Mouse (Mus musculus) cerebellum, adult 11 months (tissue): Measurements from ENCODE around the gene Mfsd4b4.
"Not testable (repeated sequence)": the region's sequence is repeated elsewhere in the genome, so short reads cannot be mapped to it uniquely, and the experiment has no call there.

ENCODE experiments used
- DNase-seq: peaks from one replicate; pipeline ENCODE4 v3.0.0; 2022

The Mfsd4b4 gene

DNA sequence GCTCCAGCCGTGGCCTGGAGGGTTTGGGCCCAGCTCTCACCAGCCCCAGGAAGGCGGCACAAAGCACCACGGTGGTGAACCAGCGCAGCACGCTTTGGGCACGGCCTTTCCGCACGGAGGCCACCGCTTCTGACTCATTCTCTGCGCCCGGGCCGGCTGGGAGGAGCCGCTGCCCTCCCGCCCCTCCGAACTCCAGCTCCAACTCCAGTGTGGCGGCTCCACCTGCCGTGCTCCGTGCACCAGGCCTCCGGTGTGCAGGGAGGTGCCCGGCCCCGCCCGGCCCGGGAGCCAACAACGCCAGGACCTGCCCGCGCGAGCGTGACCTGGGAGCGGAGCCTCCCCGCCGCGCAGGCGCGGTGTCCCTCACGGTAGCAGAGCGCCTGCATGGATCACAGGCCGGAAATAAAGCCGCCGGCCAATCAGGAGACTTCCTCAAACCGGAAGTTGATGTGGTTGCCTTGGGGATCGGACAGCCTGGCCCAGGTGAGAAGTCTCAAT is at the start of gene Mfsd4b4:
Mfsd4b4 (minus strand) TSS at position 365 of the 498 bp plus-strand sequence.
- DNase-seq = peak; percentile 83

DNA sequence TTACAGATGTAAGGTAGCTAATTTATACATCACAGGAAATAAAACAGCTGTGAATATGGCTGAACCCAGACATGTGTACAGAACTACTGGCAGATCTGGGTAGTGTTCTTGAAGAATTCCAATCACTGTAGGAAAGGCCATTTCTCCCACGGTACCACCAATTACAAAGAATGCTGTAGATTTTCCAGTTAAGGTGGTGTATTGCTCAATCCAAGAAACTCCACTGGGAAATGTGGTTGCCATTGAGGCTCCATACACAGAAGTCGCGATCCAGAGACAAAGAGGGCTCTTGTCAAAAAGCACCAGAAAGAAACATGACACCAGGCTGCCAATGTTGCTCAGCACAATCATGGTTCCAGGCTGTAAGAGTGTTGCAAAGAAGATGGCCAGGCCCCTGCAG is 48.2 kb upstream of the Mfsd4b4 start:
- not testable (repeated sequence) for DNase-seq

DNA sequence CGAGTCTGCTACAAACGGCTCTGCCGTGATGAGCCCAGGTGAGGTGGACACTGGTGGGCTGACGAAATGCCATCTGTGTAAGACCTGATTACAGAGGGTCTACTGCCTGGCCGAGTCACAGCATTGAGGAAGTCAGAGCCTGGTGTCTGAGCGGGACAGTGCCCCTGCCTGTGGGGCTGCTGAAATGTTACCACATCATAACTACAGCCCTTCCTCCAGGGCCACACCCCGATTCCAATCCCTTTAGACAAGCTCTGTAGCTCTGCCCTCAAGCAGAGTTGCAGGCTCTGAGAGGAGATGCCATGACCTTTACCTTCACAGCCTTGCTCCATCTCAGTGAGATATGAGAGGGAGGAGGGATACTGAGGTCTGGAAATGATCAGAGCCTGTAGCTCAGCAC is 37.5 kb upstream of the Mfsd4b4 start:
- DNase-seq = no peak

DNA sequence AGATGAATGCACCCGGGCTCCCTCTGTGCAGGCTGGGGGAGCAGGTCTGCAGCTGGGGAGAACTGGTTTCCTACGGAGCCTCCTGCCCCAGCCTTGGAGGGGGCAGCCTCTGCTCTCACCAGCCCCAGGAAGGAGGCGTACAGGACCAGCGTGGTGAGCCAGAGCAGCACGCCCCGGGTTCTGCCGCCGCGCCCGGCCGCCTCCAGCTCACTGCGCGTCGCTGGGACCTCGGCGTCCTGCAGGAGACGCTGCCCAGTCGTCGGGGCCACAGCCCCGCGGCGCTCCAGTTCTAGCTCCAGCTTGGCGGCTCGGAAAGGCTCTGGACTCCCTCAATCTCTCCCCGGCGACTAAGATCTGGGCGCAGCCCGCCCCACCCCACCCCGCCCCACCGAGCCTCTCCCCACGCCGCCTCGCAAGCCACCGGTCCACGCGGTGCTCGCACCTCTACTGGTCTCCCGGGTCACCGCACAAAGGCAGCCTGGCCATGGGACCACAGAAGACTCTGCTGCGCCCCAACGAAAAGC is 27.6 kb upstream of the Mfsd4b4 start, which contains the start of gene Mfsd4b2:
Mfsd4b2 (minus strand) TSS at position 308 of the 524 bp plus-strand sequence.
- no peak for DNase-seq

DNA sequence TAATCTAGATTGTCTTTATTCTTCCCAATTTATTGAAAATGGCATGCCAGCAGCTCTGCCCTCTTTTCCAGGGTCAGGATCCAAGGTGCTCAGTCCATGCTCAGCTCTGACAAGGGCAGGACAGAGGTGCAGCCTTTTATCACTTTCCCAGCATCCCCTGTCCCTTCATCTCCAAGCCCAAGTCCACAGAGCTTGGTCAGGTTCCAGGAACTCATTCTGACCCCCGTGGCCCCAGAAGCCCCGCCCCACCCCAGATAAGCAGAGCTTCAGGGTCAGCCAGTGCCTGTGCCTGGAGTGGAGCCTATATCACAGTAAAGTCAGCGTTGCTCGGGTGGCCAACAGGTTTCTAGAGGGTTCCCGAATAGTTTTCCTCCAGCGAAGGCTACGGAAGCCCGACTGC is 25.5 kb upstream of the Mfsd4b4 start:
- not testable (repeated sequence) for DNase-seq

DNA sequence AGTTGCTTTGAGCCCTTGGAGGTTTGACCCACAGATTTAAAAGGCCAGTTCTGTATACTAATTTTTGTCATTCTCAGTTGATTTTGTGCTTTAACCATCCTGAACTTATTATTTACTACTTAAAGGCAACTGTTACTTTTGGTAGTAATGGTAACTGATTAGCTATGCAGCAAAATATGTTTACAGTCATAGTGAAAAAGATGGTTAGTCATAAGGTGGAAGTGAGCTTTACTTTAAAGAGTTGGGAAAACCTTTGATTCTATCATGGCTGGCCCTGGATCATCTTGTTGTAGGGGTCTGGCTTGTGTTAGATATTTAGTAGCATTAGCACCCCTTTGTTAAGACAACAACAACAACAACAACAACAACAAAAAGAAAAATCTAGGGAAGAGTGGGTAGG is 13.6 kb upstream of the Mfsd4b4 start:
- DNase-seq = no peak

DNA sequence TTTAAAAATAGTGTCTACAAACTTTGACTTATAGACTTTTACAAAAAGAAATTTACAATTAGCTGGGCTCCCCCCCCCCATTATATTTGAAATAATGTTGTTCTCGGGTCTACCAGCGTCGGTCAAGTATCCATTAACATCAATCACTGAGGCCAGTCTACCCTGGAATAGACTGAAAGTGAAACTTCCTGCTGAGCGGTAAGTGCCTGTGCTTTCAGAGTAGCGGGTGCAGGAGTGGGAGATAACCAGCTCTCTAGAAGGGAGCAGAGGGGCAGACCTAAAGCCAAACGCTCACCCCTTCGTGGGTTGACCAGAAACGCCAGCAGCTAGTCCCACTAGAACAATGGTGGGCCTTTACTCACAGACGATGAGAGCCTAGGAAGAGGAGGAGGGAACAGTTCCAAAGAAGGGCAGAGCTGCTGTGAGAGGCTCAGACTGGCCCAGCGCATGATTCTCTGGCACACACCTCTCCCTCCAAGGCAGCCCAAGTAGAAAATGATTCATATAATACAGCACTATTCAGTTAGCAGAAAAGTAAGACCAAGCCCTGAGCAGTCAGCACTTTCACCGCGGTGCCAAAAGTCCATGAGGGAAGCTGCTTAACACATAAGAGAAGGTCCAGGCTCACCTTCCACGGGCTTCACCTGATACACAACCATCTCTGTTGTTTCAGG is 9.9 kb upstream of the Mfsd4b4 start:
- no peak for DNase-seq

DNA sequence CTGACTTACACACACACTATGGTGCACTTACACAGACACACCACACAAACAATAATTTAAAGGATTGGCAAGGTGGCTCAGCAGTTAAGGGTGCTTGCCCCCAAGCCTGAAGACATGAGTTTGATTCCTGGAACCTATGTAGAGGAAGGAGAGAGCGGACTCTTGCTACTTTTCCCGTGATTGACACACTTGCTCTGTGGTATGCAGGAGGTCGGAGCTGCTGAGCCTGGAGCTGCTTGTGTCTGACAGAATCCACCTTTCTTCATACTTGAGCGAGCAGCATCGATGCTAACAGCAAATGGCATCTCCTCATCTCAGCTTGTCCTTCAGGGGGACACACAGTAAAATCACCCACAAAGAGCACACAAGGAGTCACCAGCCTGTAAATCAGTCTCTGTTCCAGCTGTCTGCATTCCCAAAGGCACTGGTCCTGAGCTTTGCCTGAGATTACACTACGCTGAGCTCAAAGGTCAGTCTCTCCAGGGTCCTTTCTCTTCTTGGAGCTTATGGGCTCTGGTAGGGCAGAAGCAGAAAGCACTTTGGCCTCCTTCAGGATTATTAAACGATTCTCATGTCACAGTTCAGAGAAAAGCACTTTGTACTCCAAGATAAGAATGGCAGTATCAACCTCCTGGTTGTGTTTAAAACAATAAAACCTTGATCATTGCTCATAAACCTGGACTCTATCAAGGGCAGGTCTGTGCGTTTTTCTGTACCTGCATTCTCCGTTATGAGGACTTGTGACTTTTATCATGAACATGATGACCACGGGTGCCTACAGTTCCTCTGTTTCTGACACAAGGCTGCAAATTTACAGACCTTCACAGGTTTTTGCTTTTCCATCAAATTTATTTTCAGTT is 8.0 kb upstream of the Mfsd4b4 start:
- no peak for DNase-seq

DNA sequence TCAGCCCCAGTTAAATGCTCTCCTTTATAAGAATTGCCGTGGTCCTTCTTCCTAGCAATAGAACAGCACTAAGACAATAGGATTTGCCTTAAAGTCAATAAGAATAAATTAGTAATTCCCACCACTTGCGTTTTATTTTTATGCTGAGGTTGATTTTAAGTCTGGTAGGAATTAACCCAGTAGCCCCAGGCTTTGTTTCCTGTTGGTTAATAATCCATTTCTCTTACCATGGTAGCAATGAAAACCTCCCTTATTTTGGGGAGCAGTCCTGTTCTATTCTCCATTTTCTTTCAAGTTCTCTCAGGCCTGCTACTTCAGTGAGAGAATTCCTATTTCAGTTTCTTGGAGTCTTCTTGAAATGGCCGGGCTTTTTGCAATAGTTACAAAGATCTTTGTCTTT is 5.2 kb upstream of the Mfsd4b4 start:
- no peak for DNase-seq

DNA sequence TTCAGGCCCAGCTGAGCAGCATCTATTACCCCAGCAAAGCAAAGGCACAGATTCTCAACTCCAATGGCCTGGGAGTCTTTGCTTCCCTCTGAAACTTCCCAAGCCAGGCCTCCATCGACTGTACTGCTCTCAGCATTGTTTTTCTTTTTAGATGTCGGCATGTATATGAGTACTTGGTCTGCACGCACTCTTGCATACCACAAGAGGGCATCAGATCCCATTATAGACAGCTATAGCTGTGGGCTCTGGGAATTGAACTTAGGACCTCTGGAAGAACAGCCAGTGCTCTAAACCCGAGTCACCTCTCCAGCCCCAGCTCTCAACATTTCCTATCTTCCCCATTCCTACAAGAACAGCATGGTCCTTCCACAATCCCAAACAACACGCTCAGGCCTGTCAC is 2.5 kb downstream of the Mfsd4b4 start:
- no peak for DNase-seq

DNA sequence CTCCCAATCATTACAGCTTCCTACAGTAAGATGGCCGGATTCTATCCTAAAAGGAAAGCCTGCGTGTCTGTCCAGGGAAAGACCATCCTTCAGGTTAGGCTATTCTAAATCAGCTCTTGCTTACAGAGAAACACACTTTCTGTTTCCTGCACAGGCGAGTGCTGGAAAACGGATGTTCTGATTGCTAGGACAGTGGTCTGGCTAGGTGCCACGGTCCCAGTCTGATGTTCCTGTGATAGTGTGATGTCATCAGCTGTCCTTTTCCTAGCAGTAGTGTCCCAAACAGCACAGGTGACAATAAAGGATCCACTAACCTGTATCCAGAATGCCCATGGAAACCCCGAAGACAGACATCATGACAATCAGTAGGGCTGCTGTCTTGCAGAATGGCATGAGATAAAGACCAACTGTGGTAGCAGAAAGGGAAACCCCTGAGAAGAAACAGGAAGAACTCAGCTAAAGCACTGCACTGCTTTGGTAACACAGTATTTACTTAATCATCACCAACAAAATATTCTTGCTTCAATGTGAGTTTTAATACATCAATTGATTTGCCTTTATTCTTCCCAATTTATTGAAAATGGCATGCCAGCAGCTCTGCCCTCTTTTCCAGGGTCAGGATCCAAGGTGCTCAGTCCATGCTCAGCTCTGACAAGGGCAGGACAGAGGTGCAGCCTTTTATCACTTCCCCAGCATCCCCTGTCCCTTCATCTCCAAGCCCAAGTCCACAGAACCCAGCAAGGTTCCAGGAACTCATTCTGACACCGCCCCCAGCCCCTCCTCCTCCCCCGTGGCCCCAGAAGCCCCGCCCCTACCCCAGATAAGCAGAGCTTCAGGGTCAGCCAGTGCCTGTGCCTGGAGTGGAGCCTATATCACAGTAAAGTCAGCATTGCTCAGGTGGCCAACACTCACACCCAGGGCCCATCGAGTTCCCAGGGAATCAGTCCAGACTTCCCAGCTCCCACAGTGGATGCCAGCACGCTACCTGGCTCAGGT is 5.0 kb downstream of the Mfsd4b4 start:
- DNase-seq = no peak

DNA sequence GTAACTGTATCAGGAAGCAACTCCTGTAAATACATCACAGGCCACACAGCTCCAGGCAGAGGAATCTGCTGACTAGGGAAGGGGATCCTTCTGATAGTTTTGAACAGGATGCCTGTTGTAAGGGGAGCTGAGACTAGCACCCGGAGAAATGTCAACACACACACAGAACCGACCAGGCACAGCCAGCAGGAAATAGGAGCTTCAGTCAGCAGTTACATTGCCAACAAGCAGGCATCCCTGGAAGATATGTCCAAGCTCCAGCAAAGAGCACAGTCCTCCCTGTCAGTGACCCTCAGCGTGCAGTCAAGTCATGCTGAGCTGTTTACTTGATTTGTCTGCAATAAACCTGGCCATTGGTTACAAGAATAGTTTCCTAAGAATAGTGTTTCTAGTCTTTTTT is 10.4 kb downstream of the Mfsd4b4 start:
- DNase-seq = no peak

DNA sequence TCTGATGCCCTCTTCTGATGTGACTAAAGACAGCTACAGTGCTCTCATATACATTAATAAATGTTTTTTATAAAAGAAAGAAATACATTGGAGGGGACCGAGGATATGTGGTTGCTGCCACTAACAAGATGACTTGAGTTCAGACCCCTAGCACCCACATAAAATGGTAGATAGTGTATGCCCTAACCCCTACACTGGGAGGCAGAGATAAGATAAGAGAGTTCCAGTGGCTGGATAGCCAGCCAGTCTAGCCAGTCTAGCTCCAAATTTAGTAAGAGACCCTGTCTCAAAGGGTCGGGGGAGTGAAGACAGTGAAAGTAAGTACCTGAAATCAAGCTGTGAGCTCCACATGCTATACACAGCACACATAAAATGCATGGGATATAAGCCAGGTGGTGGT is 33.5 kb downstream of the Mfsd4b4 start:
- no peak for DNase-seq

DNA sequence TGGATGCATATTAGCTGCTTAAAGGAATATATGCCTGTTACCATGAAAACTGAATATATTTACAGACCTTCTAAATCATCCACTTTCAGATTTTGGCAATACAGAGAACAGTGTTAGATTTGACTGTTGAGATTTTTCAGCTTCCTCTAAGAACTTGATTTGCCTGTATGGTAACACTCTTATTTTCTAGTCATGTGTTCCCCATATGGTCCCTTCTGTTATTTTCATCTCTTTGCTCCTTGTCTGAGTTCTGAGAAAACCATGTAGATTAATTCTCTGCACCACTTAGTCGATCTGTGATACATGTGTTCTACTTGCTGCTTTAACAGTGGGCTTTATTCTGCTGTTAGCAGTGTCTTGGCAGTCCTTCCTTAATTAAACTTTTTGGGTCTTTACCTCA is 56.4 kb downstream of the Mfsd4b4 start:
- DNase-seq = no peak
